Mouse (Mus musculus) hindbrain, embryonic 15.5 days (tissue): ENCODE data around the gene Telo2. TPM values are rescaled to one million over a fixed set of nuclear protein-coding genes. Genes with fewer than 3 reads are reported as not detected.

ENCODE experiments used
- ATAC-seq: fragments of 200-750 bp; cut with Nextera tagmentation; 2 replicates; pipeline ENCODE4 v1.8.0; 2017; ENCODE audit warnings: low read depth, moderate number of reproducible peaks, moderate TSS enrichment; ENCODE audit not compliant: low FRiP score
- H3K27ac ChIP-seq: fragments of 300-500 bp; sonication (generic); replicated peaks from 2 replicates; pipeline ENCODE4 v1.5.1; 2015; ENCODE audit warnings: mild to moderate bottlenecking, inconsistent platforms
- H3K27me3 ChIP-seq: fragments of 300-500 bp; sonication (generic); 2 replicates; pipeline ENCODE4 v1.6.1; 2015; ENCODE audit warnings: control low read depth, inconsistent platforms
- H3K36me3 ChIP-seq: fragments of 300-500 bp; sonication (generic); 2 replicates; pipeline ENCODE4 v1.6.1; 2015; ENCODE audit warnings: control low read depth, inconsistent platforms
- H3K4me1 ChIP-seq: fragments of 300-500 bp; sonication (generic); replicated peaks from 2 replicates; pipeline ENCODE4 v1.6.1; 2015; ENCODE audit warnings: control low read depth, inconsistent platforms
- H3K4me2 ChIP-seq: fragments of 300-500 bp; sonication (generic); 2 replicates; pipeline ENCODE4 v1.6.1; 2015; ENCODE audit warnings: moderate library complexity, mild to moderate bottlenecking, inconsistent platforms
- H3K4me3 ChIP-seq: fragments of 300-500 bp; sonication (generic); 2 replicates; pipeline ENCODE4 v1.5.1; 2015; ENCODE audit warnings: mild to moderate bottlenecking, inconsistent platforms
- H3K9ac ChIP-seq: fragments of 300-500 bp; sonication (generic); 2 replicates; pipeline ENCODE4 v1.6.1; 2015; ENCODE audit warnings: inconsistent platforms
- H3K9me3 ChIP-seq: fragments of 300-500 bp; sonication (generic); 2 replicates; pipeline ENCODE4 v1.6.1; 2016; ENCODE audit warnings: control low read depth, inconsistent platforms
- WGBS: fragments of 180-500 bp; shearing (Covaris S2); methylation state at CpG from one replicate; pipeline ENCODE4 v1.1.7; 2015; 5-methylcytosine and 5-hydroxymethylcytosine counted together
- polyA plus RNA-seq: library from polyadenylated mRNA; unstranded; fragments of >200 nt; fragmentation: Nextera tagmentation; extraction: Ambion mirVana; gene quantifications from 2 replicates; pipeline ENCODE4 v1.2.1, GENCODE M21; 2015

Gene Telo2
- polyA plus RNA-seq, 1 experiment from 2014 or later: 58.9 TPM

GRCm38 (mm10) chr17:25123979-25124378 is 8.2 kb upstream of the Telo2 start:
- Histone ChIP-seq H3K27ac (no peak overlapping the region), H3K9me3 (no peaks in the 10 kb centered on the region), H3K4me3 (no peak overlapping the region), H3K36me3 (no peaks in the 10 kb centered on the region), H3K27me3 (no peaks in the 10 kb centered on the region), H3K9ac (no peak overlapping the region), H3K4me2 (no peak overlapping the region), H3K4me1 (no peaks in the 10 kb centered on the region)
- ATAC-seq: no peak
- 31% methylated on average over 7 of the region's 7 CpGs for WGBS

- Histone ChIP-seq H3K9ac (no peak within 1 kb of the TSS), H3K36me3 (no peaks in the 10 kb centered on the region), H3K27ac (no peak within 1 kb of the TSS), H3K9me3 (no peaks in the 10 kb centered on the region), H3K4me1 (peaks cover 4% of the 10 kb centered on the region; the same call in 1 of the 2 replicates), H3K4me3 (no peak within 1 kb of the TSS), H3K27me3 (no peaks in the 10 kb centered on the region), H3K4me2 (no peak within 1 kb of the TSS)
- no peak for ATAC-seq
- 58% methylated on average over 3 of the region's 3 CpGs for WGBS
Measured at GRCm38 (mm10) chr17:25120406-25120805, 4.6 kb upstream of the Telo2 start, which contains the start of gene Ptx4. Gene Ptx4, plus strand, starts transcription at chr17:25120760.

GRCm38 (mm10) chr17:25117263-25117662 is 1.5 kb upstream of the Telo2 start:
- no peak overlapping the region for H3K4me2 ChIP-seq
- ATAC-seq: no peak
- no peaks in the 10 kb centered on the region for H3K27me3 ChIP-seq
- WGBS: 32% methylated on average over 4 of the region's 4 CpGs
- H3K36me3 ChIP-seq: peaks cover 3% of the 10 kb centered on the region; the same call in 1 of the 2 replicates
- H3K4me1 ChIP-seq: peaks cover 22% of the 10 kb centered on the region
- H3K4me3 ChIP-seq: no peak overlapping the region
- H3K9me3 ChIP-seq: no peaks in the 10 kb centered on the region
- no peak overlapping the region for H3K9ac ChIP-seq
- no peak overlapping the region for H3K27ac ChIP-seq

GRCm38 (mm10) chr17:25114908-25115645 is 690 bp downstream of the Telo2 start:
- Histone ChIP-seq H3K27me3 (no peaks in the 10 kb centered on the region), H3K4me2 (peak overlapping the region; percentile 100), H3K9me3 (no peaks in the 10 kb centered on the region), H3K4me1 (peaks cover 27% of the 10 kb centered on the region), H3K27ac (peak overlapping the region; percentile 94), H3K9ac (peak overlapping the region; percentile 74), H3K4me3 (peak overlapping the region; percentile 85), H3K36me3 (peaks cover 3% of the 10 kb centered on the region; the same call in 1 of the 2 replicates)
- 13% methylated on average over 23 of the region's 23 CpGs for WGBS
- ATAC-seq: peak; percentile 67

- H3K27ac ChIP-seq: peak overlapping the region; percentile 23; the same call in 1 of the 2 replicates
- WGBS: 77% methylated on average over 3 of the region's 3 CpGs
Measured at GRCm38 (mm10) chr17:25112423-25112810, 3.4 kb downstream of the Telo2 start.

GRCm38 (mm10) chr17:25111739-25112422 is 3.9 kb downstream of the Telo2 start:
- Histone ChIP-seq H3K27me3 (no peaks in the 10 kb centered on the region), H3K9ac (no peak overlapping the region), H3K9me3 (no peaks in the 10 kb centered on the region), H3K36me3 (peaks cover 17% of the 10 kb centered on the region), H3K4me1 (peaks cover 27% of the 10 kb centered on the region), H3K4me2 (no peak overlapping the region), H3K4me3 (no peak overlapping the region), H3K27ac (peak overlapping the region; percentile 23; the same call in 1 of the 2 replicates)
- ATAC-seq: no peak
- WGBS: 78% methylated on average over 8 of the region's 8 CpGs

More at GRCm38 (mm10) chr17:25112423-25112810, 3.4 kb downstream of the Telo2 start:
- Histone ChIP-seq H3K9me3 (no peaks in the 10 kb centered on the region), H3K9ac (no peak overlapping the region), H3K27me3 (no peaks in the 10 kb centered on the region), H3K4me1 (peaks cover 27% of the 10 kb centered on the region), H3K4me2 (no peak overlapping the region), H3K36me3 (peaks cover 15% of the 10 kb centered on the region), H3K4me3 (no peak overlapping the region)
- no peak for ATAC-seq

- no peak for ATAC-seq
- peaks cover 23% of the 10 kb centered on the region for H3K36me3 ChIP-seq
- no peak overlapping the region for H3K27ac ChIP-seq
Measured at GRCm38 (mm10) chr17:25111220-25111619, 4.5 kb downstream of the Telo2 start.

GRCm38 (mm10) chr17:25110590-25110989 is 5.2 kb downstream of the Telo2 start:
- Histone ChIP-seq H3K4me1 (peaks cover 23% of the 10 kb centered on the region), H3K4me2 (no peak overlapping the region), H3K27me3 (no peaks in the 10 kb centered on the region), H3K9ac (no peak overlapping the region), H3K4me3 (no peak overlapping the region), H3K27ac (no peak overlapping the region), H3K36me3 (peaks cover 29% of the 10 kb centered on the region), H3K9me3 (no peaks in the 10 kb centered on the region)
- 95% methylated on average over 6 of the region's 6 CpGs for WGBS
- no peak for ATAC-seq

More at GRCm38 (mm10) chr17:25111220-25111619, 4.5 kb downstream of the Telo2 start:
- no peaks in the 10 kb centered on the region for H3K9me3 ChIP-seq
- H3K9ac ChIP-seq: no peak overlapping the region
- H3K4me3 ChIP-seq: no peak overlapping the region
- H3K27me3 ChIP-seq: no peaks in the 10 kb centered on the region
- no peak overlapping the region for H3K4me2 ChIP-seq
- H3K4me1 ChIP-seq: peaks cover 26% of the 10 kb centered on the region
- WGBS: 95% methylated on average over 5 of the region's 5 CpGs

- ATAC-seq: no peak
- Histone ChIP-seq H3K9me3 (no peaks in the 10 kb centered on the region), H3K36me3 (peaks cover 39% of the 10 kb centered on the region), H3K4me1 (peaks cover 15% of the 10 kb centered on the region), H3K9ac (no peak overlapping the region), H3K4me3 (no peak overlapping the region), H3K27me3 (no peaks in the 10 kb centered on the region), H3K4me2 (no peak overlapping the region), H3K27ac (no peak overlapping the region)
- WGBS: 87% methylated on average over 2 of the region's 2 CpGs
Measured at GRCm38 (mm10) chr17:25109578-25109977, 6.2 kb downstream of the Telo2 start.

GRCm38 (mm10) chr17:25107786-25108185 is 8.0 kb downstream of the Telo2 start:
- H3K27me3 ChIP-seq: no peaks in the 10 kb centered on the region
- no peak overlapping the region for H3K4me2 ChIP-seq
- 94% methylated on average over 6 of the region's 16 CpGs for WGBS
- H3K36me3 ChIP-seq: peaks cover 54% of the 10 kb centered on the region
- no peak overlapping the region for H3K27ac ChIP-seq
- H3K4me3 ChIP-seq: no peak overlapping the region
- no peaks in the 10 kb centered on the region for H3K9me3 ChIP-seq
- H3K9ac ChIP-seq: no peak overlapping the region
- peaks cover 9% of the 10 kb centered on the region; the same call in 1 of the 2 replicates for H3K4me1 ChIP-seq
- no peak for ATAC-seq

- H3K4me3 ChIP-seq: no peak overlapping the region
- no peaks in the 10 kb centered on the region for H3K9me3 ChIP-seq
- no peaks in the 10 kb centered on the region for H3K27me3 ChIP-seq
- ATAC-seq: no peak
- H3K4me2 ChIP-seq: no peak overlapping the region
- H3K9ac ChIP-seq: no peak overlapping the region
- peaks cover 74% of the 10 kb centered on the region for H3K36me3 ChIP-seq
- no peaks in the 10 kb centered on the region for H3K4me1 ChIP-seq
- H3K27ac ChIP-seq: no peak overlapping the region
- WGBS: 96% methylated on average over 11 of the region's 11 CpGs
Measured at GRCm38 (mm10) chr17:25101338-25101737, 14.4 kb downstream of the Telo2 start.

GRCm38 (mm10) chr17:25100052-25100451 is 15.7 kb downstream of the Telo2 start:
- Histone ChIP-seq H3K9me3 (no peaks in the 10 kb centered on the region), H3K9ac (no peak overlapping the region), H3K4me2 (no peak overlapping the region), H3K4me3 (no peak overlapping the region), H3K27me3 (no peaks in the 10 kb centered on the region), H3K27ac (no peak overlapping the region), H3K36me3 (peaks cover 63% of the 10 kb centered on the region), H3K4me1 (no peaks in the 10 kb centered on the region)
- no peak for ATAC-seq
- 92% methylated on average over 6 of the region's 6 CpGs for WGBS
